Mouse (Mus musculus): Measurements from ENCODE around the gene AC141477.1. TPM values are rescaled to one million over a fixed set of nuclear protein-coding genes. Genes with fewer than 3 reads are reported as not detected.

Gene AC141477.1
- 1 to 10 TPM; 8.2 to 9.0 TPM for total RNA-seq (2023)

DNA sequence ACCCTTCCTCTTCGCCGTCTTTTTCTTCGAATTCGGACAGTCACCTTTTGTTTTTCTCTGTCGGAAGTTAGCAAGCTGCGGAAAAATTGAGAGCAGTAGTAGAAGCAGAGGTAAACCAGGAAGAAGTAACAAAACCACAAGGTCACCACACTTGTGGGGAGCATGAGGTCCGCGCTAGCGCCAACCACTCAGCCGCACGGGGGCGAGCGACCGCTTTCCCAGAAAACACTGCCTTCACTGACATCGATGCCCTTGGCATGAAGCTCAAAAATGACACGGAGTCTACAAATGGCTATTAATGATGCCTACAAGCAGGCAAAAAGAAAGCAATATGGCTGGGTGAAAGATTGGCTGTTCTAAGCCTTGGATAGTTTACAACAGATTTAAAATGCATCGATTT is at the start of gene AC141477.1:
Gene AC141477.1, minus strand, starts transcription at position 164 of the 400 bp plus-strand sequence.

DNA sequence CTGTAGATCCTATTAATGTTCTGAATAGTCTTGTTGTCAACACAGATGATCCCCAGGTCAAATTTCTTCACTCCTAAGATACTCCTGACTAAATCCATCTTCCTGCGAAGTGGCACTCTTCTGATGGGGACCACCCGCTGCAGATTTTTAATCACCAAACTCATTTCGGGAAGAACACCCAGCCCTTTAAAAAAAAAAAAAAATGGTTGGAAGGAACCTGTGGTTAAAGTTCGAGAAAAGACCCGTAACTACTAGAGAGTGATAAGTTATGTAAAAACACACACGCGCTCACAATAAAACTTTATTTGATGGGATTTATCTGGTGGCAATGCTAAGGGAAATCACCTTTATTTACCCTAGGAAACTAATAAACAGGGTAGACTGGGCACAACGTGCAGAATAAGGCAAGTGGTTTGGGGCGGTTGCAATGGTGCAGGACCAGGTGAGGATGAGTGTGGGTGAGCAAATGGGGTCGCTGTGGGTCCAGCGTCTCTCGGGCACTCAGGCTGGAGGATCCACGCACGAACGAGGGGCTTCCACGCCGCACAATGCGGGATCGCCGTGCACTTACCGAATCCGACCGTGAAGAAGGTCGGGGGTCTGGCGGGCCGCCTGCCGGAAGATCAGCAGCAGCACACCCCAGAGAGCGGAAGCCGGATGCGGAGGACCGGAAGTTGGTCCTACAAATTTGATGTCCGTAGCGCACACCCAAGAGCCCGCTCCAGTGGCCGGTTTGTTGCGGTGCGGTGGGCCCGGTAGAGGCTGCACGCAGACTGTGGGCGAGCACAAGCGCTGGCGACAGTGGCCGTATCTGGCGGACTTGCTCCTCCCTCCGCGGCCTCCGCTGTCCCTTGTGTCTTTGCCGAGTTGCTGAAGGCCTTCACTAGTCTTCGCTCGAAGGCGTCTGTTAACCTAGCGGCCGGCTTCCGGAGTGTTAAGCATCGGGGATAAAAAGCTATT is 28.2 kb upstream of the AC141477.1 start, which contains the start of the genes Mcm3ap and Ybey:
Gene Mcm3ap, plus strand, starts transcription at position 725 of the 960 bp plus-strand sequence.
Gene Ybey, minus strand, starts transcription at position 912 of the 960 bp plus-strand sequence.

DNA sequence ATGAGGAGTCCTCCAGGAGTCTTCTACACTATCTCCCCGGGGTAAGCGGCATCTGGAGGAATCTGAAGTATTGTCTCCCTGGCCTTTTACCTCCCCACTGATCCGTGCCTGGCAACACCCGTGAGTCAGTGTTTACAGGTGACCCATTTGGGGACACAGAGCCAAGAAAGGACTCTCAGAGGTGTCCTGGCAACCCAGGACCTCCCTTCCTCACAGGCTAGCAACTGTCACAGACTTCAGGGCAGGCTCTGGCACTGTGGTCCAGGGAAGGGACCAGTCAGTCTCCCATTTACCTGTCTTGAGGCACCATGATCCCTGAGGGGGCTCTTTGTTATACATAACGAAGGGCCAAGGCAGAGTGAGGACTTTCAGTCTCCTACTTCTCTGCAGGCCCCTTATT is 8.6 kb upstream of the AC141477.1 start, which contains the start of gene 2610028H24Rik:
Gene 2610028H24Rik, plus strand, starts transcription at position 231 of the 400 bp plus-strand sequence.

DNA sequence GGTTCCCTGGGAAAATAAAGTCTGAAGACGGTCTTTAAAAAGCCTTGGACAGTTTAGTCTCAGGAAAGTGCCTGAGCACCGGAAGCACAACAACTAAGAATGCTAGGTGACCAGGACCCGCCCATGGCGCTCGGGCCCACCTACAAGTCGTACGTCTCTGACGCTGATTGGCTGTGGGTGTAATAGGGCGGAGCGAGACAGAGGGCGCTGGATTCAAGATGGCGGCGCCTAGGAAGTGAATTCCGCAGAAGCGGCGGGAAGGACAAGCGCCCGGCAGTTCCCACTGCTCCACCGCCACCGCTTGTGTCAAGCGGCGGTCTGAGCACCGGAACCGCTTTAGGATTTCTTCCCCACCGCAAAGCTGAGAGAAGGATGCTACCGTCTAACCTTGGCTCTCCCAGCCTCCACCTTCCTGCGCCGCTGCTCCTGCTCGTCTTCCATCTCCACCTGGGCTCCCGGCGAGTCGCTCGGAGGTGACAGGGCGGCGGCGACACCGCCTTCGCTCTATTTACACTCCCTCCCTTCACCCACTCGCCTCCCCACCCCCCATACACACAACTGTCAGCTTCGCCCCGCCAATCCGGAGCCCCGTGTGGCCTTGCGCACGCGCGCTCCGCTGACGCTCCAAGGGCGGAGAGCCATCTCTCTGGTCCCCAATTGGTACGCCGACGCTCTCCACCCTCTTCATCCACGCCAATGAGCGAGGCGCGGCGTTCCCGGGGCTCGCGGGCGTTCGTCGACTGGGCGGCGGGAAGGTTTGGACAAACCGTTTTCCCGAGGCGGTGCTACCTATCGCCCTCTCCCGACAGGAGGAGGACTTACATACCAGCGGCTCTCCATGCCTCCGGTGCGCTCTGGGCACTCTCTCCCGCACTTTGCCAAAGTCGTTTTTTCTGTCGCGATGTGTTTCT is 2.2 kb upstream of the AC141477.1 start, which contains the start of gene Pcnt:
Gene Pcnt, minus strand, starts transcription at position 609 of the 911 bp plus-strand sequence.

Other genes starting within 250 kb of the AC141477.1 start
- 1 to 10 TPM in 1 of 2 experiments, under 1 TPM in 1; 0.40 to 1.8 TPM for gene Prmt2, start 202.6 kb downstream of the AC141477.1 start, total RNA-seq (2023)
- not detected for gene S100b, start 186.6 kb downstream of the AC141477.1 start, total RNA-seq (2023)
- 1 to 10 TPM; 6.9 to 7.7 TPM for gene Dip2a, start 95.2 kb downstream of the AC141477.1 start, total RNA-seq (2023)
- 10 to 100 TPM; 31.2 to 37.5 TPM for gene Pcnt, start 2.3 kb upstream of the AC141477.1 start, total RNA-seq (2023)
- not detected for gene 2610028H24Rik, start 8.6 kb upstream of the AC141477.1 start, total RNA-seq (2023)
- 10 to 100 TPM; 45.2 to 49.9 TPM for gene Mcm3ap, start 28.5 kb upstream of the AC141477.1 start, total RNA-seq (2023)
- gene Ybey, start 28.7 kb upstream of the AC141477.1 start, total RNA-seq (2023), result 1 to 10 TPM in 1 of 2 experiments, under 1 TPM in 1; 0.84 to 1.6 TPM
- 1 to 10 TPM; 4.4 to 8.6 TPM for gene Lss, start 91.1 kb upstream of the AC141477.1 start, total RNA-seq (2023)
- not detected for gene Spatc1l, start 121.8 kb upstream of the AC141477.1 start, total RNA-seq (2023)
- gene Ftcd, start 135.2 kb upstream of the AC141477.1 start, total RNA-seq (2023), result not detected
- gene Col6a2, start 183.2 kb upstream of the AC141477.1 start, total RNA-seq (2023), result under 1 TPM; 0.36 to 0.40 TPM

Data from neutrophil, adult 59 days (primary cell).